Mouse (Mus musculus): ENCODE measurements around the gene Abhd17a. TPM values are rescaled to one million over a fixed set of nuclear protein-coding genes. Genes with fewer than 3 reads are reported as not detected.

Gene Abhd17a
- 100 to 1,000 TPM; 161 to 176 TPM for total RNA-seq (2021)

DNA sequence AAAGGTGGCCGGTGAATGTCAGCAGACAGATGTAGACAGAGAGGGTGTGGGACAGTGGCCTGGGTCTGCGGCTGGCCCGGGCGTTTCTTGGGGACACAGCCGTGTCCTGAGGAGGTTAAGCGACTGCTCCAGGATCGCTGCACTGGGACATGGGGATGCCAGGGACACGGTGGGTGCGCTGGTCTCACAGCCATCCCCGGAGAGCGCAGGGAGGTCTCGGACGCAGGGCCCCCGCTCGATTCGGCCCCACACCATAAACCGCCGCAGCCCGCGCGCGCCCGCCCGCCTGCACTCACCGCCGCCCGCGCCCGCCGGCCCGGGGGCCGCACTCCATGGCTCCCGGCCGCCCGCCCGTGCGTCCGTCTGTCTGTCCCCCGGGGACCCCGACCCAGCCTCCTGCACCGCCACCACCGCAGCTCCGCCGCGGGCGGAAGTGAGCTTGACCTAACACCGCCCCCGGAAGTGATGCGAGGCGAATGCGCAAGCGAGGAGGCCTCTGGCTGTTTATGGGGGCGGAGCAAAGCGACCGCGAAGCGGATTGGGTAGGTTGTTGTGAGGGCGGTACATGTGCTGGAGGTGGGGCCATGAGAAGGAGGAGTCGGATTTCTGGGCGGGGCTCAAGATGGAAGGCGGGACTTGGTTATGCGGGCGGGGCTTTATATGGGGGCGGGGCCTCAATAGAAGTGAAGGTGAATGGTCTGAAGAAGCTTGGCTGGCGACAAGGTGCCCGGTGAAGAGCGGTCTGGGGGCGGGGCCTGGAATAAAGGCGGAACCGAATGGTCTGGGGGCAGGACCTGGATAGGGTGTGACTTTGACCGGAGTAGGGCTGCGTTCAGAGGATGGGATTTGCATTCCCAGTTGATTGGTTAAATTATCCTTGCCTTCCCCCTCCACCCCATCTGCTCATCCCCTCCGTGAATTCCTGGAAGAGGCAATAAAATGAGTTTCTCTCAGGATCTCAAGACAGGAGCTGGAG, at the start of gene Abhd17a:
Gene Abhd17a, minus strand, starts transcription at position 463 of the 976 bp plus-strand sequence.
- DNase-seq = peak; percentile 92 to 93

DNA sequence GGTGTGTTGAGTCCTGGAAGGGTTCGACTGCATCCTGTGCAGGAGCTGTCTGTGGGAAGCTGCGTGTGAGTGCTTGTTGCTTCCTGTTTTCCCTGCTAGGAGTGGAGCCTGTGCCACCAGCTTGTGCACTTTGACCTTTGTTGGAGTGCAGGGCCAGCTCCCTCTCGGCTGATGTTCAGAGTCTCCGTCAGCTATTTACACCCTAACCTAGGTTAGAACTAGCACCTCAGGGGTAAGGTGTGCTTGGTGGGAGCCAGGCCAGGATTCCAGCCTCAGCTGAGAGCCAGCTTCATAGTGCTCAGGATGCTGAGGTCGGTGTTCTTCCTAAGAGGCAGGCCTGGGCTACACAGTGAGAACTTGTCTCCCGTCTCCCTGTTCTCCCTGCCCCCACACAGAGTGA, 45.2 kb upstream of the Abhd17a start:
- DNase-seq = no peak

DNA sequence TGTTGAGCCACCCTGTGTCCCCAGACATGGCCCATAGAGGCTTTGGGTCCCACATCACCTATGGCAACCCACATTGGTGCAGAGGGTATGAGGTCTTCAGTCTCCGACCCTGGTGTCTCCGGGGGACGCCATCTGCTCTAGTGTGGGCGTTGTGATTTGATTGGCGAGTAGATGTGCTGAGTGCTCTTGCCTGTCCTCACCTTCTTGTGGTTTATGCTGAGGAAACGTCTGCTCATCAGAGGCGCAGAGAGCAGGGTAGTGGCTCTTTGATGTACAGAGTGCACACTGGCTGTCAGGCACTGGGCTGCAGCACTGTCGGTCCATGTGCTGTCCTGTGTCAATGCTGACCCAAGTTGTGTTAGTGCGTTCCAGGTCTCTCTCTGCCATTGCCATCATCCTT, 38.8 kb upstream of the Abhd17a start:
- DNase-seq = no peak

DNA sequence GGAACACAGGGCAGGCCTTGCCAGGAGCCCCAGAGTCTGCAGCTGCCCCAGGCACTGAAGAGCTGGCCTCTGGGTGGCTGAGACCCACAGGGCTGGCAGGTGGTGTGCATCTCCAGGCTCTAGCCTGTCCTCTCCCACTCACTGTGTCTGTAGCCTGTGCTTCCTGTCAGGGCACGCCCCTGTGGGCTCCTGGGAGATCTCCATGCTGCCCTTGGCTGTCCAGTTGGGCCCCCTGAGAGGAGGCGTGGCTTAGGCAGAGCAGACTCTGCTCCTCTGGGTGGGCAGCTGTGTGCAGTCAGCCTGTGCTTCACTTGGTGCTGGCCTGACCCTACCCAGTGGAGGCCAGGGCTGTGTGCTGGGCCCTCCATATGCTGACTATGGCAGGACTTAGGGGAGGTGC, 37.5 kb upstream of the Abhd17a start:
- DNase-seq = no peak

DNA sequence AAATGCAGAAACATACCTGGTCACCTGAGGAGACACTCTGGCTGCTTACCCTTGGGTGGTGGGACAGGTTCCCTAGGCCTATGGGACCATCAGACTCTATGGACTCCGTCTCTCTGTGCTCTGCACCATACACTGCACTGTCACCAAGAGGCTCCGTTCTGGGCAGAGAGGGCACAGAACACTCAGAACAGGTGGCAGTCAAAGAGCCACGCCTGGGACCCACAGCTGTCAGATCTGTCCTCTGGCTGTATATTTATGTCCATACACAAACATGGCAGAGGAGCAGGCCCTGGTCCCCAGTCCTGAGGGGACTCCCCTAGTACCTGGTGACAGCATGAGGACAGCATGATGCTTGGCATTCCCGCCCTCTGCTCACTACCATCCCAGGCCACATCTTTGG, 35.6 kb upstream of the Abhd17a start:
- DNase-seq = no peak

DNA sequence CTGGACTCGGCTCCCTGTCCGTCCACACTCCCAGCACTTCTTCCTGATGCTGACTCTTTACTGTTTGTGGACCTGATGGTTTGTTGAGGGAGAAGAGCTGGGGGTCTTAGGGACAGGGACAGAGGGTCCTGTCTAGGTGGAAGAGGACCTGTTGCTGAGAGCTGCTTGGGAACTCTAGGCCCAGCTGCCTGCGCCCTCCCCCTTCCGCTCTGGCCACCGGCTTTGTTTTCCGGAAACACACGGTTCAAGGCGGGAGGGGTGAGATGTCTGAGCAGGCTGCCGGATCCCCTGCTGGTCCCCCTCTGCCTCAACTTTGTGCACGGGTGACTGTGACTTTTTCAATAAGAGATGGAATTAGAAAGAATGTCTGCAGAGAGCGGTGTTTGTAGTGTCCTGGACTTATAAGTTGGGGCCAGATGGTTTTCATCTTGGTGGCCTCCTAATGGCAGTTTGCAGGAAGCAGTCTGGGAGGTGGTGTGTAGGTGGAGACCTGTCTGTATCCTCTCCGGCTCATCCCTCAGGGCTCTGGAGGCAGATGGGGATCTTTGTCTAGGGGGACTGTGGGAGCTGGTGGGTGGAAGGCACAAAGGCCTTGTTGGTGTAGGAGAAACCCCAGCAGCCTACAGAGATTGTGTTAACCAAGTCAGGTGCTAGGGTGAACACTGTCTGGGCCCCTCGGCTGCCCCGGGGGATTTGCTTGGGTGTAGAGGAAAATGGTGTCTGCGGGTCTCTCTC, 33.5 kb upstream of the Abhd17a start:
- peak in 1 of 2 experiments; percentile 36 for DNase-seq

DNA sequence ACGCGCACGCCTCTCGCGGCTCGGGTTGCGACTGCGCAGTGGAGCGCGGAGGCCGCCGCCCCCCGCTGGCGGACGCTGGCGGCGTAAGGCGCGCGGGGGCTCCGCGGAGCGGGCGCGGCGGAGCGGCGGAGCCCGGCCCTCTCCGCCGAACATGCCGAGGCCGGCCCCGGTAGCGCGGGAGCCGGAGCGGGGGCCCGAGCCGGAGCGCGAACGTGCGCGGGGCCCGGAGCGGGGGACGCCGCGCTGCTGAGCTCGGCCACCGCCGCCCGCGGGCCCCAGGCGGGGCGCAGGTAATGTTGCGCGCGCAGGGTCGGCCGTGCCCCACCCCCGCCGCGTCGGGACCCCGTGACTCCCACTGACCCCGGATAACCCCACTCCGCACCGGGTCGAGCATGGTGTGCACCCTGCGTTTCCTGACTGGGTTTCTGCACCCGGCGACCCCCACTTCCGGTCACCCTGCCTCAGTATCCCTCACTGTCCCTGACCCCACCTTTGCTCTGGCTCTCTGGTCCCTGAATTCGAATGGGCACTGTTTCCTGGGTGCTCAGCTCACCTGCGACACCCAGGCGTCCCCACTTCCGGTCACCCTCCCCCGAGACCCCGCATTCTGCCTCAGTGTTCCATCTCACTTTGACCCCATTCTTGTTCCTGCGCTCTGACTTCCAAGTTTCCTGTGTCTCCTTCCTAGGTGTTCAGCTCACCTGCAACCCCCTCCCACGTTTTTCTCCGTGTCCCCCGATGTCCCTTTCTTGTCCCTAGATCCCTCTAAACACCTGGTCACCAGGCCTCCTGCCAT, 32.7 kb upstream of the Abhd17a start, which contains the start of gene Csnk1g2:
Gene Csnk1g2, plus strand, starts transcription at position 178 of the 796 bp plus-strand sequence.
- peak in 1 of 2 experiments; percentile 57 for DNase-seq

DNA sequence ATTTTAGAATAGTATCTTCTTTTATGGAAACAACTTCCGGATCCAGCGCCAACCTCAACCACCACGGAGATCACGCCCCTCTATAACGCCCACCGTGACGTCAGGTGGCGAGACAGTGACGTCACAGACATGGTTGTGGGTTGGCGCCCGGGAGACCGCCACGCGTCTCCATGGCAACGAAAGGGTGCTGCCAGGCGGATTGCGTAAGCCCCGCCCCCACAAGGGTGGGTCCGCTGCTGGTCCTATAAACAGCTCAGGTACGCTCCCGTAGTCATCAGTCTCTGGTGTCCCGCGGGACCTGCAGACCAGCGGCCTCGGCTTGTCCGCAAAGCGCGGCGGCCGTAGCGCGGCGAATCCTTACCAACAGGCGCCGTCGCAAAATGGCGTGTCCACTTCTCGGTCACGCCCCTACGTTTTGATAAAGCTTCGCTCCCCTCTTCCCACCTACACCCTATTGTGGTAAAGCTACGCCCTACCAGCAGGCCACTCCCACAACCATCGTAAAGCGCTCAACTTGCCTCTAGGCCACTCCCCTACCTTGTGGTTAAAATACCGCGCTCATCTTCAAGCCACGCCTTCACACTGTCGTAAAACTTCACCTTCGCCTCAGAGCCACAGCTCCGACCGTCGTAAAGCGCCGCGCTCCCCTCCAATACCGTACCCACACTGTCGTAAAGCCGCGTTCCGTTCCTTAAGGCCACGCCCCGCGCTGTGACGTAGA, 32.0 kb upstream of the Abhd17a start:
- DNase-seq = peak; percentile 99

DNA sequence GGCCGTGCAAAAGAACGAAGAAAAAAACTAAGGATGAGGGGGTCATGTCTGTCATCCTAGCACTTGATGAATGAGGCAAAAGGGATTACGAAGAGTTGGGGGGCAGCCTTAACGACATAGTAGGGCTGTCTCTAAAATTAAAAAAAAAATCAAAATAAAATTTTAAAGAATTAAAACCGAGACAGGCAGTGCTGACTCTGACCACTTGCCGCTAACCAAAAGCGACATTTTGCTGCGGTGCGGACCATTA, 31.5 kb upstream of the Abhd17a start:
- DNase-seq = no peak

DNA sequence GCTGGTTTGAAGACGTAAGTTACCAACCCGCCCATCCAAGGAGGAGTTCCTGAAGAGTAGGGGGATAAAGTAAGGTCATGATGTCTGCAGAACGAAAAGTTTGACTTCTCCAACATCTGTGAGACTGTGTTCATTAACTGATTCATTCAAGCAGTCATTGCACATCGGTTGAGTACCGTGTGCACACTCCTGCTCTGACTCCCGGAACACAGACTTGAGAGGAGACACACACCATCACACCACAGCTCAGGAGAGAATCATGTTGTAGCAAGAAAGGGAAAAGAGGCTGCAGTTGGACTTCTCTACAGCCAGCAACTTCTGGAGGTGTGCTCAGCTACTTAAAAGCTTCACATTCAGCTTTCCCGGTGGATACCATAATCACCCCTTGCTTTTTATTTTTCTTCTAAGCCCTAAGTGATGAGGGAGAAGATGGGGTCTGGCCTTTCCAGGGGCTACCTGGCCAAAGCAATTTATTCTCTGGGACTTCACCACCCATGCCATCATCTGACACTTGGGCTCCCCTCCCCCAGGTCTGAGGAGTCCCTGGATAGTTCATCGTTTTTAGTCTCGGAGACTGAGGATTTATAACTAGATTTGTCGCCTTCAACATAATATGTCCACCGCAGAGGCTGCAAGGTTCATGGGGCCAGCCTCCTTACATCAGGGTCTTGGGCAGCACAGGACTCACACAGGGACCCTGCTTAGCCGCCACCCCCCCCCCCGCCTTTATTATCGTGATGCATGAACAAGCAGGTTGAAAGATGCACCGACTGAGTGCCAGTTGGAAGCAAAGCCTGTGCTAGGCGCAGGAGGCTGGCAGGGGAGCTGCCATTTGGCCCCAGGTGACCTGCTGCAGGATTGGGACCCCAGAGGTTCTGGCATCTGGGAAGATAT, 30.9 kb upstream of the Abhd17a start:
- no peak for DNase-seq

DNA sequence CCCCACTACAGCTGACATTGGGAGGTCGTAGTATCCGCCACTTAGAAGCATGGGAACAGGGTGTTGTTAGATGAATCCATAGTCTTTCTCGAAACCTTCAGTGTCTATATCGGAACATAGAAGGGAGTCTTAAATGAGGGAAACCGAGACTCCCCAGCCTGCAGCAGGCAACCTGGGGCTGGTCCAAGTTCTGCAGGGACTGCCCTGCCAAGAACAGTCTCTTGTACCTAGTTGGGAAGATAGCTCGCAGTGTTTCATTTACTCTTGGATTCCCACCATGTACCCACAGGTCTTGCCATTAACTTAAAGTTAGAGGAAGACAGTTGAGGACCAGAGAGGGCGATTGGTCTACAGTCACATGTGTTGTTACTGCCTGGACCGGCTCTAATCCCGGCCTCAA, 30.2 kb upstream of the Abhd17a start:
- DNase-seq = no peak

DNA sequence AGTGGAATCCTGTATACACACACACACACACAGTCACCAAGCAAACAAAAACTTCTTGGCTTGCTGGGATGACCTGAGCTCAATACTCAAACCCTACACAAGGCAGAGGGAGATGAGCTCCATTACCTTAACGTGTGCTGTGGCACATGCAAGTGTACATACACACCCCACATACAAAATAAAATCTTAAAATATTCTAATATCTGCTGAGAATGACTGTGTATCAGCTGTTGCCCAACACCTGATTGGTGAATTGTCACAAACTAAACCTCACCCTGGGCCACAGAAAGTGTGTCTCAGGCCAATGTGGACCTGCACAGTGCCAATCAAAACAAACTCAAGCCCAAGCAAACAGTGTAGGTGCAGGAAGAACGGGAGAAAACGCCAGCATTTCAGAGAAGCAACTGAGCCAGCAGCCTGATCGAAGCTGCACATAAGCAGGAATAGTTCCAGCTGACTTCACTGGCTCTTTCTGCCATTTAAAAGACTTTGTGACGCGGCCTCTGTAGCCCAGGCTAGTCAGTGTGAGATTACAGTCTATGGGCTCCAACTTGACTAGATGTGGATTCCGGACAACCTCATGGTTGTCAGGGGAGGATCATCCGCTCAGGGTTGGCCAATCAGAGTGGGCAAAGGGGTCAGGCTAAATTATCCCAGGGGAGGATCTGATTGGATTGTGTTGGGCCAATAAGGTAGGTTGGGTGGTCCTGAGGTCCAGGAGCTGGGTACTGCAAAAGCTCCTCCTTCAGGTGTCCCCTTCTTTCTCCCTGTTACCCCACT, 29.5 kb upstream of the Abhd17a start:
- DNase-seq = no peak

DNA sequence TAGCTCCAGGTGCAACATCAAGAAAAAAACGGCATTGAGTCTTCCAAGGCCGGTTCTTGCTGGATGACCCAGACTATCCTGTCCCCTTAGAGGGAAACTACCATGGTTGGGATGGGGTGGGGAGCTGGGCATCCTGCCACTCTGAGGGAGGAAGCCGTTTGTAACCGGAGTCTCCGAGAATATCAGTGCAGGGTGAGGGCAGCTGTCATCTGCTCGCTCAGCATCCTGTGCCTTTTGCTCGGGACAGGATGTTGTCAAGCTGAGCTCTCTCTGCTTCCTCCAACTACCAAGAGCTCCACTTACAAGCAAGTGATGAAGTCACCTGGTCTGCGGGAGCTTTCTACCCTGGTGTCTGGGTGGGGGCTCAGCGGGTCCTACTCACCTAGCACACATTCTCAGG, 28.0 kb upstream of the Abhd17a start:
- DNase-seq = no peak

DNA sequence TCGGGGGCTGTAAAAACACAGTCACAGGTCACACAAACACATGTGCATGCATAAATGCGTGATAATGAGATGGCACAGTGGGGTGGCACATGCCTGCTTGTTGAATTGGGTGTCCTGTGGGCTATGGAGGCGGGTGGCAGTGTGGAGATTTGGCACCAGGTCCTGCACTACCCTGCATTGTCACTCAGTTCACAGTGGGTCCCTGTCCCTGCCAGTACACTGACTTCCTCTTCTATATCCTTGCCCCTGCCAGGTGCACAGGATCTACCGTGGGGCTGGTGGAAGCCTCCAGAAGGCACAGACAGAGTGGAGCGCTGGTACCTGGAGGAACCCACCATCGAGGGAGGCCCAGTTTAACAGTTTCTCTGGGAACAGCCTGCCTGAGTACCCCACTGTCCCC, 24.2 kb upstream of the Abhd17a start:
- DNase-seq = no peak

DNA sequence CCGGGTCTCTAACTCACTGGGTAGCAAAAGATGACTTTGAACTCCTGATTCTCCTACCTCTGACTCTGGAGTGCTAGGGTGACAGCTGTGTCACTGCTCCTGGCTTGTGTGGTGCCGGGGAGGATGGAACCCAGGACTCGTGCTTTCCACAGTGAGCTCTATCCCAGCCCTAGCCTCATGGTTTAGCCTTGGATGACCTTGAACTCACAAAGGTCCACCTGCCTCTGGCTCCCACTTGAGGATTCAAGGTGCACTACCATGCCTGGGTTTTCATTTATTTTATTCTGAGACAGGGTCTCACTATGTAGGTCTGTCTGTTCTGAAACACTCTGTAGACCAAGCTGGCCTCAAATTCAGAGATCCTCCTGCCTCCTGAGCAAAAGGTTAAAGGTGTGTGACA, 23.7 kb upstream of the Abhd17a start:
- DNase-seq = no peak

DNA sequence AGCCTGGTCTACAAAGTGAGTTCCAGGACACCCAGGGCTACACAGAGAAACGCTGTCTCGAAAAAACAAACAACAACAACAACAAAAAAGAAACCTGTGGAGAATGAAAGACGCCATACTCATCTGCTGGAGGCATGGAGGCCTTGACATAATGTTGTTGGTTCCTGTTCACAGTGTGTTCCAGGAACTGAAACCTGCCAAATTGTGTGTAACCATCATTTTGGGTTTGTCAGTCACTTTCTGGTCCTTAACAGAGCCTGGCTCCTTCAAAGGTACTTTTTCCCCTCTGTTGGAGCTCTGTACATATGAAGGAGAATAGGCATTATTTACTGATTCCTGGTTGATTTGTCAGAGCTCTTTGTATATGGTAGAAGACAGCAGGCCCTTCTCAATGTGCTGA, 21.8 kb upstream of the Abhd17a start:
- no peak for DNase-seq

DNA sequence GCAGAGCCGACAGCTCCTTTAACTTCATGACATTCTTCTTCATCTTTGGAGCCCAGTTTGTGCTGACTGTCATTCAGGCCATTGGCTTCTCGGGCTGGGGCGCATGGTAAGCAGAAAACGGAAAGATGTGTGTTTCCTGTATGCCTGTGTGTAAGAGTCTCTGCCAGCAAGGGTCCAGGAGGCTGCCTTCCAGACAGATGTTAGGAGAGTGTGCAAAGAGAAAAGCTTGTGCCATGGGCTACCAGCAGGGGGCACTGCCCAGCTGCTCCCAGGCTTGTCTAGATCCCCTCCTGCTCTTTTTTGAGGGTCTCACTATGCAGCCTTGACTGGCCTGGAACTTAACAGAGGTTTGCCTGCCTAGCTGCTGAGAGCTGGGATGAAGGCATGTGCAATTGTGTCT, 20.9 kb upstream of the Abhd17a start:
- DNase-seq = no peak

DNA sequence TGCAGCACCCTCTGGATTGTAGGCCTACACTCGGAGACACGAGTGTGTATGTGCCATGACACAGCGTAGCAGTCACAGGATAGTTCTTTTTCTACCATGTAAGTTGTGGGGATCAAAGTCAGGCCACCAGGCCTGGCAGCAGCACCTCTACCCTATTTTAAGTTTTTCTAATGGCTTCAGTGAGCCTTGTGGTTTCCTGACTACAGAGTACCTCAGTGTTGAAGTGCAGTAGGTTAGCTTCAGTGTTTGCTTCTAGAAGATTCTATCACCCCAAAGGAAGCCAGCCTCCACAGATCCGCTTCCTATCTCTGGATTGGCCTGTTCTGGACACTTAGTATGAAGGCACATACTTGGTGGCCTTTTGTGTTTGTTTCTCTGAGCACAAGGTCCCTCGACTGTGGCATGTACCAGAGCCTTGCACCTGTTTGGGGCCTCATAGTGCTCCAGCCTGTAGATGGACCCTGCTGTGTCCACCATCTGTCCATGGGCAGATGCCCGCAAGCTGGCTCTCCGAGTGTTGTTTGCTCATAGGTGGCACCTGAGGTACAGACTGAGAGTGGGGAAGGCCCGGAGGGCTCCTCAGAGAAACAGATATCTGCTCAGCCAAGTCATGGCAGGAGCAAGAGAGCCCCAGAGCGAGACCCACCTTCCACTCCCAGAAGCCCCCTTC, 20.1 kb upstream of the Abhd17a start:
- DNase-seq = no peak

DNA sequence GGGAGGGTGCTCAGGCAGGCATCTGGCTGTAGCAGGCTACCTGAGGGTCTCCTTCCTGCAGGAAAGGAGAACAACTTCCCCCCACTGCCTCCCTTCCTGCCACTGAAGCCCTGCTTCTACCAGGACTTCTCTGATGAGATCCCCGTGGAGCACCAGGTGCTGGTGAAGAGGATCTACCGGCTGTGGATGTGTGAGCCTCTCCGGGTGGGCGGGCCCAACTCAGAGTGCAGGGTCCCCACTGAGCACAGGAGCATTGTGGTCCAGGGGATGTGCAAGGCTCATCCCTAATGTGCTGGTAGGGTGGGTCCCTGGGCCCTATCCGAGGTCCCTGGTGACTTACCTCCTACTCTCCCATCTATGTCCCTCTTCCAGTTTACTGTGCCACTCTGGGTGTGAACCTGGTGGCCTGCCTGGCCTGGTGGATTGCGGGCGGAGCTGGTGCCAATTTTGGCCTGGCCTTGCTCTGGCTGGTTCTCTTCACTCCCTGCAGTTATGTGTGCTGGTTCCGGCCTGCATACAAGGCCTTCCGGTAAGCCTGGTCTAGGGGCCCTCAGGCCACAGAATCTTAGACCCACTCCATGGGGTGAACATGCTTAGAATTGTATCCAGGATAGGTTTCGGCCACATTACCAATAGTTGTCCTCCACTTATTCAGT, 19.3 kb upstream of the Abhd17a start:
- no peak for DNase-seq
